Mouse (Mus musculus) E14TG2a.4 (cell line): ENCODE results near the gene Gpr25.

Experiments used
- H3K27me3 ChIP-seq: 2 replicates; pipeline ENCODE4 v1.6.1; 2014; ENCODE audit warnings: low read length, control low read depth; ENCODE audit not compliant: insufficient read depth
- H3K36me3 ChIP-seq: 2 replicates; pipeline ENCODE4 v1.6.1; 2014; ENCODE audit warnings: low read length, control low read depth; ENCODE audit not compliant: insufficient read depth
- H3K4me1 ChIP-seq: replicated peaks from 2 replicates; pipeline ENCODE4 v1.6.1; 2014; ENCODE audit warnings: low read depth, low read length, control low read depth
- H3K4me3 ChIP-seq: replicated peaks from 2 replicates; pipeline ENCODE4 v1.5.1; 2014; ENCODE audit warnings: mild to moderate bottlenecking, low read length
- H3K9me3 ChIP-seq: 2 replicates; pipeline ENCODE4 v1.6.1; 2014; ENCODE audit warnings: low read length, control low read depth
- CTCF ChIP-seq: conservative IDR thresholded peaks from 2 replicates; pipeline ENCODE4 v1.5.1; 2014; ENCODE audit warnings: low read length
- NANOG ChIP-seq: IDR thresholded peaks from 2 replicates; pipeline ENCODE4 v1.6.1; 2014; ENCODE audit warnings: borderline replicate concordance, low read length, mixed read lengths
- POU5F1 ChIP-seq: IDR thresholded peaks from 2 replicates; pipeline ENCODE4 v1.6.1; 2014; ENCODE audit warnings: low read length, borderline replicate concordance

Gpr25 gene

GRCm38 (mm10) chr1:136231596-136231995 lies 29.1 kb downstream of the Gpr25 start:
- peaks cover 15% of the 10 kb centered on the region for H3K27me3 ChIP-seq
- peaks cover 81% of the 10 kb centered on the region for H3K4me1 ChIP-seq
- peaks cover 9% of the 10 kb centered on the region for H3K36me3 ChIP-seq
- H3K9me3 ChIP-seq: no peaks in the 10 kb centered on the region
- peak overlapping the region; percentile 84 for H3K4me3 ChIP-seq
- TF ChIP-seq CTCF: no peak
- TF ChIP-seq POU5F1: no peak
- TF ChIP-seq NANOG: no peak

GRCm38 (mm10) chr1:136230201-136230600 lies 30.5 kb downstream of the Gpr25 start:
- Histone ChIP-seq H3K27me3 (peaks cover 6% of the 10 kb centered on the region; the same call in 1 of the 2 replicates), H3K4me1 (peaks cover 91% of the 10 kb centered on the region), H3K9me3 (no peaks in the 10 kb centered on the region), H3K4me3 (peak overlapping the region; percentile 63), H3K36me3 (peaks cover 23% of the 10 kb centered on the region)
- no peak for TF ChIP-seq NANOG
- TF ChIP-seq CTCF: no peak
- no peak for TF ChIP-seq POU5F1

- TF ChIP-seq NANOG (no peak), CTCF (no peak)
Observed at GRCm38 (mm10) chr1:136229040-136229373, 31.7 kb downstream of the Gpr25 start.

GRCm38 (mm10) chr1:136228328-136229039 lies 32.2 kb downstream of the Gpr25 start:
- Histone ChIP-seq H3K36me3 (peaks cover 40% of the 10 kb centered on the region), H3K4me3 (peak overlapping the region; percentile 41), H3K27me3 (no peaks in the 10 kb centered on the region), H3K4me1 (peaks cover 97% of the 10 kb centered on the region), H3K9me3 (no peaks in the 10 kb centered on the region)
- TF ChIP-seq POU5F1: no peak
- no peak for TF ChIP-seq NANOG
- no peak for TF ChIP-seq CTCF

More at GRCm38 (mm10) chr1:136229040-136229373, 31.7 kb downstream of the Gpr25 start:
- no peaks in the 10 kb centered on the region for H3K9me3 ChIP-seq
- peaks cover 93% of the 10 kb centered on the region for H3K4me1 ChIP-seq
- H3K27me3 ChIP-seq: no peaks in the 10 kb centered on the region
- peak overlapping the region; percentile 63; the same call in 1 of the 2 replicates for H3K4me3 ChIP-seq
- peaks cover 35% of the 10 kb centered on the region for H3K36me3 ChIP-seq

- TF ChIP-seq POU5F1: no peak
- no peak for TF ChIP-seq NANOG
- Histone ChIP-seq H3K4me3 (peak overlapping the region; percentile 41; the same call in 1 of the 2 replicates), H3K9me3 (no peaks in the 10 kb centered on the region), H3K27me3 (no peaks in the 10 kb centered on the region), H3K36me3 (peaks cover 46% of the 10 kb centered on the region), H3K4me1 (peaks cover 92% of the 10 kb centered on the region)
Observed at GRCm38 (mm10) chr1:136227870-136228269, 32.8 kb downstream of the Gpr25 start.

- peaks cover 58% of the 10 kb centered on the region for H3K36me3 ChIP-seq
- no peaks in the 10 kb centered on the region for H3K9me3 ChIP-seq
- H3K4me3 ChIP-seq: no peak overlapping the region
- H3K4me1 ChIP-seq: peaks cover 80% of the 10 kb centered on the region
- H3K27me3 ChIP-seq: no peaks in the 10 kb centered on the region
- TF ChIP-seq CTCF: no peak
- TF ChIP-seq POU5F1: no peak
- no peak for TF ChIP-seq NANOG
Observed at GRCm38 (mm10) chr1:136226626-136227025, 34.0 kb downstream of the Gpr25 start.

GRCm38 (mm10) chr1:136225846-136226245 lies 34.8 kb downstream of the Gpr25 start:
- TF ChIP-seq CTCF (no peak), NANOG (no peak), POU5F1 (no peak)
- Histone ChIP-seq H3K4me3 (0 out of 2 replicates have a peak overlapping the region, but pooled peaks have one; percentile 45), H3K4me1 (peaks cover 73% of the 10 kb centered on the region), H3K27me3 (no peaks in the 10 kb centered on the region), H3K9me3 (peaks cover 4% of the 10 kb centered on the region), H3K36me3 (peaks cover 66% of the 10 kb centered on the region)

GRCm38 (mm10) chr1:136223758-136224342 lies 36.8 kb downstream of the Gpr25 start:
- no peak for TF ChIP-seq POU5F1
- TF ChIP-seq NANOG: no peak
- TF ChIP-seq CTCF: no peak
- Histone ChIP-seq H3K27me3 (no peaks in the 10 kb centered on the region), H3K4me3 (no peak overlapping the region), H3K4me1 (peaks cover 67% of the 10 kb centered on the region), H3K36me3 (peaks cover 85% of the 10 kb centered on the region), H3K9me3 (peaks cover 9% of the 10 kb centered on the region)

GRCm38 (mm10) chr1:136222386-136222785 lies 38.3 kb downstream of the Gpr25 start:
- peaks cover 9% of the 10 kb centered on the region for H3K9me3 ChIP-seq
- H3K4me1 ChIP-seq: peaks cover 53% of the 10 kb centered on the region
- H3K27me3 ChIP-seq: no peaks in the 10 kb centered on the region
- no peak overlapping the region for H3K4me3 ChIP-seq
- TF ChIP-seq CTCF (no peak), POU5F1 (no peak), NANOG (no peak)
- peaks cover 99% of the 10 kb centered on the region for H3K36me3 ChIP-seq
